Mouse (Mus musculus) urinary bladder, adult 18-20 months (tissue): ENCODE data around the gene Cntnap5a.

ENCODE experiments used
- DNase-seq, 2 experiments: peaks; one replicate each; pipeline ENCODE4 v3.0.0; 2022; ENCODE audit warnings: low spot score in 2 of 2, mixed read lengths in 2 of 2

Cntnap5a gene

DNA sequence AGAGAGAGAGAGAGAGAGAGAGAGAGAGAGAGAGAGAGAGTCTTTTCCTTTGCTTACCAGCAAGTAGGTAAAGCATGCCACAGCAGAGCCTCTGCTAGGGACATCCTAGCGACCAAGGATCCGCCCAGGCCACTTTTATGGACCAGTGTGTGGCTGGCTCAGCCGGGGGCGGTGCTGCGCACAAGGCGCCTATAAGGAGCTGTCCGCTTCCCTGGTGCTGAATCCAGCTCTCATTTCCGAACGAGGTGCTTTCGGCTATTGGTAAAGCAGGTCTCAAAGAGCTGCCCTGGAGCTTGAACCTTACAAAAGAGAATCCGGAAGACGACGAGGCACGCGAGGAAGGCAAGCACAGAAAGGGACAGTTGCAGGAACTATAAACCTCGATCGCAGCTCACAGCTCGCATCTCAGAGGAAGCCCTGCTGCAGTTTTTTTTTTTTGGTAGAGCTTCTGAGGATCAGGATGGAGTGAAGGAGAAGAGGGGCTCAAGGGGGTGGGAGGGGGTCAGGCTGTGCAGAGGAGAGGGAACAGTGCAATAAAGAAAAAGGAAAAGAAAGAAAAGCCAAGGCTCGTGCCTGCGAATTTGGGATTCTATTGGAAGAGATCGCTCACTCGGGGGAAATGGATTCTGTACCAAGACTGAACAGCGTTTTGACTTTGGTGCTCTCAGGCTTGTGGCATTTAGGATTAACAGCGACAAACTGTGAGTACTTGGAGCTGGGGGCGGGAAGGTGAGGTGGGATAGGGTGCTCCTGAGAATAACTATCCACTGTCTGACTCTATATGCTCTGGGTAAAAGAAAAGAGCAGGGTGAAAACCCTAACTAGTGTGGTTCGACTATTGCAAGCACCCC, at the start of gene Cntnap5a:
TSS of gene Cntnap5a (plus strand) at position 239 of the 851 bp plus-strand sequence.
- DNase-seq: peak; percentile 2 to 9

DNA sequence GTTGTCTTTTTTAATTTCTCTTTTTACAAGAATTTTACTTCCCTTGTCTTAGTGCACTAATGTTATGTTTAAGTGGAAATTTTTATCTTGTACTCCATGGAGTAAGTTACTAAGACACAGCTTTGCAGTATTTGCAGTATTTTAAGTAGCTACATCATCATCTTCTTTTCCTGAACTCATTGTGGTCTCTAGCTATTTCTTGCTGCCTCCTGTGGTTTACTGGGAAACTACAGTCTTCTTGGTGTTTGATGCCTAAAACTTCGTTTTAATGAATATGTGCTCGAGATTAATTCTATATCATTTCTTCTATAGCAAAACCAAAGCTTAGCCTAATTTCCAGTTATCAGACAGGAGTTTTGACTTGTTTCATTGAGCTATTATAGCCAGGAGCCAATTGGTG, 37.6 kb upstream of the Cntnap5a start:
- DNase-seq: no peak

DNA sequence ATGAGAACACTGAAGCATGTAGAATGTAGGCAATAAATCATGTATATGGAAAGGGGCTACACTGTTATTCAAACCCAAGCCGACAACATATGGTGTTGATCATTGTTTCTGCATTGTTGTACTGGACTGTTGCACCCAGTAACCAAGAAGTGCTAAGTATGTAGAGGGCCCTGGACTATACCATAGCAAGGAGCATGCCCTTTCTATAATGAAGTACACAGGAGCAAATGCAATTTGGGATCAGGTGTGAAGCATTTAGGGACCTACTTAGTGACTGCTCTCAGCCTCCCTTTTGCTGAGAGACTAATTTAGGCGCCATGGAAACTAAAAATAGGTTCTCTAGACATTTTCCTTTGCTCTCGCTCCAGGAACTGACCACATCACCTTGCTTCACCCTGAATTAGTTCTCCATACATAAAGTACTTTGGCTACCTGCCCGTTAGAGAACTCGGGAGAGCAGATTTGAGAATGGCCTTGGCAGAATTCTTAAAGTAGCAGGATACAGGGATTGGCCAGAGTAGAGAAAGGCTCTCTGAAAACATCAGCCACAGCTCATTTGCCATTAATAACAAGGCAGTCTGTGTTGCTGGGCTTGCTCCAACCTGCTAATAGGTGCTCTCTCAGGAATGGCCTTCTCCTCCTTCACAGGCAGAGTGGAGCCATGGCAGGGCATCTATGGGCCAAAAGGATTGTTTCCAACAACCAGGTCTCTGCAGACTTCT, 26.1 kb upstream of the Cntnap5a start:
- no peak for DNase-seq

DNA sequence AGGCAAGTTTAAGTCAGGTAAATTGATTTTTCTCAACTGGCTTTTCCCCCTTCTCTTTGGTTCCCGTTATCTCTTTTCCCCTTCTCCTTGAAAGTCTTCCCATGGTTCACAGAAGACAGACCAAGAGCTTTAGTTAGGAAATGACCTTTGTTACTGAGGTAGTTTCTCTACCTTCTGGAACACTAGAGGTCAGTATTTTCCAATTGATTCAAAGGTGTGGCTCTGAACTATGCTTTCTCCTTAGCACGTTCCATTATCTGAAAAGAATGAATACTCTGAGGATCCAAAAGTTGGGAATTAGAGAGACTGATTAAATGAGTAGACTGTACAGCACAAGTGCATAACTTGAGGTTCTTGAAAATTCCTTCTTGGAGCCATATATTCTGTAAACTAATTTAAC, 1.9 kb downstream of the Cntnap5a start:
- DNase-seq: no peak

DNA sequence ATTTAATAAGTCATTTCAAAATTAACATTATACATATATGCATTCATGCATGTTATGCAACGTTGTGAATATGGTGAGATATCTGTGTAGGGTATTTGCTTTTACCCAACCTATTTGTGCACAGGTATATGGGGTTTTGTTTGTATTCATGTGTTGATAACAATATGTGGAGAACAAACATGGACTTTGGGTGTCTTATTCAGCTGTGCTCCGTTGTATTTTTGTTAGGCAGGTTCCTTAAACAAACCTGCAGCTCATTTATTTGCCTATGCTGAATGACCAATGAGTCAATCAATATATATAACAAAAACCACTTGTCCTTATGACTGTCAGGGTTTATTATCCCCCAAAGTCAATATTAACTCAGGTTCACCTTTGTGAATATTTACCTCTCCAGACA, 15.2 kb downstream of the Cntnap5a start:
- DNase-seq: no peak

DNA sequence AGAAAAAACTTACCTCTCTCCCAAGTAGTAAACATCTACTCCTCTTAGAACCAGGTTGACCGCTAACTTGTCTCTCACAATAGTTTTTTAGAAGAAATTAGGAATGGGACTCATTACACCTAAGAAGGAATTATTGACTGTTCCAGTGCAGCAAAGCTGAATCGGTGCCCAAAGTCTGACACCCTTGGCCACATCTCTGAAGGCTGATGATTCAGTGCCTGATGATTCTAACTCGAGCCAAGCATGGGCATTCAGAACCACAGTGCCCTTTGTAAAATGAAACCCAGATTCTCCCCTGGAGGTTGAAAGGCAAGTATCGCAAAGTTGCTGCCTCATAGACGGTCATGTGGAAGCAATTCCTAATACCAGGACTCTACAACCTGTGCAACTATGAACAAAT, 58.0 kb downstream of the Cntnap5a start:
- DNase-seq: no peak

DNA sequence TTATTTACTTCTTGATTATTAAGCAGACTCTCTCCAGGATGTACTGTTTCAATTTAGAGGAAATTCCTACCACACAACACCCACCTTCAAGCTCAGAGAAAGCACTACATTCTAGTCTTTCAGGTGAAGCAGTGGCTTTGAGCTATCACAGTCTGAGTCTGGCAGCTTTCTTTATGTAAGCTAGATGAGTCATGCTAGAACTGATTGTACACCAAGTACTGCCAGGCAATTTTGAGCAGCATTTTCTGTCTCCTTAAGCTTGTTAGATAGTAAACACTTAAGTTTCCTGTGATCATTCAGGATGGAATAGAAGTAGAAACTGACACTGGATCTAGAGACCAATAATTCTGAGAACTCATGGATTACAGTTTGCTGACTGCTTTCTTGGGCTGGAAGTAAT, 61.0 kb downstream of the Cntnap5a start:
- DNase-seq: no peak

DNA sequence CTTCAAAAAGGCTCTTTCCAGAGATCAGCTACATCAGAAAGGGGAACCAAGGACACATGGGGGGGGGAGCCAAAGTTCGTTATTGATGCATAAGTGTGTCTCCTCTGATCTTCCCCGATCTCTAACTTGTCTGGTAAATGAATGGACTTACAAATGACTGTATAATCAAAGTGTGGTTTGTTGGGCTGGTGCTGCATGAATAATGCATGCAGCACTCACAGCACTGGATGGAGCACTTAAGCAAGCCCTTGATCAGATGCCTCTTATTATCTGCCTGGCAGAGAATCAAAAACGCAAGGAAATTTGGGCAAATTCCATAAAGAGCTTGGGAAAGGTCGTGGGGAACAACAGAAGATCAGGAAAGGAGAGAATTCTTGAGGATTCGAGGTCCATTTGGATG, 100.2 kb downstream of the Cntnap5a start:
- no peak for DNase-seq

DNA sequence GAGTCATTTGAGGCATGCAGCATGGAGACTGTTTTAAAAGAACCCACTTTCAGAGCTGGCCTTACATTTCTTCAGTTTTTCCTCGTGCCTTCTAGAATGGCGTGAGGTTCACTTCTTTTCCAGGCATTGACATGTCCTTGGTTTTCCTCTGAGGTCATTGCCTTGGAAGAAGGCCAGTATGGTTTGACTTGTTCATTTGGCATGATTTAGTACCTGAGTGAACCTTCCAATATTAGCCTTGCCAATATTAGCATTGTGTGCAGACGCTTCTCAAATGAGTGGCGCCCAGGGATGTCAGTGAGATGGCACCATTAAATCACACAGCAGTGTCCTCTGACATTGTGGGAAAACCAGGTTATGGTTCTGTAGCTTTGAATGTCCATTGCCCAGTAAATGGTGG, 158.0 kb downstream of the Cntnap5a start:
- no peak for DNase-seq

DNA sequence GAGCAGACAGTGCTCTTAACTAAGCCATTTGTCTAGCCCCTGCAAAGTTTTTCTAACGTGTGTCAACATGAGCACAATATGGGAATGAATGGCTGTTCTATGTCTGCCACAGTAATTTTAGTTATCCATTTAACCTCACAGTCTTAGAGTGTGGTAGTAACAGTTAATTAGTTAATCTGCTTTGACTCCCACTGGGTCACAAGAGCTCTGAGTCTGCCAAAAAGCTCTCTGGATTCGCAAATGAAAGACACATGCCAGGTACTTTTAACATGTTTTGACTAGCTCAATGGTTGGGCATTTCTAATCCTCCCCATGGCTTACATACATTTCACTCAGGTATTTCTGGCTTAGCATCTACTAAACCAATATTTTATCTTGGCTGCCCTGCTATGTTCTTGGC, 163.0 kb downstream of the Cntnap5a start:
- DNase-seq: no peak

DNA sequence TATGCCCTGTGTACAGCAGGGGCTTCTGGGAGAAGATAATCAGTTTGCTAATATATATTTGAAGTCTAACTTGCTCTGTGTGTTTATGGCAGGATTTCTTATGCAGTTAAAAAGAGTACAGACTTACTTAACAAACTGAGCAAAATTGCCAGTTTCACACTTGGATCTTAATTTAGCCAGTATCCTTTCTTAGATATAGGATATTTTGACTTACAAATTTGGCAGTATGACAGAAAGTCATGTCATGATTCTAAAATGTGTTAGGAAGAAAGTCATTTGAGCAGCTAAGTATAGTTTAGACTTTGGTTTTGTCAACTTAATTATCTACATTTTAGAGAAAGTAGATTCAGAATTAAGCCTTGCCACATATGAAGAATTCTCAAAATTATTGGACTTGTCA, 167.7 kb downstream of the Cntnap5a start:
- DNase-seq: no peak

DNA sequence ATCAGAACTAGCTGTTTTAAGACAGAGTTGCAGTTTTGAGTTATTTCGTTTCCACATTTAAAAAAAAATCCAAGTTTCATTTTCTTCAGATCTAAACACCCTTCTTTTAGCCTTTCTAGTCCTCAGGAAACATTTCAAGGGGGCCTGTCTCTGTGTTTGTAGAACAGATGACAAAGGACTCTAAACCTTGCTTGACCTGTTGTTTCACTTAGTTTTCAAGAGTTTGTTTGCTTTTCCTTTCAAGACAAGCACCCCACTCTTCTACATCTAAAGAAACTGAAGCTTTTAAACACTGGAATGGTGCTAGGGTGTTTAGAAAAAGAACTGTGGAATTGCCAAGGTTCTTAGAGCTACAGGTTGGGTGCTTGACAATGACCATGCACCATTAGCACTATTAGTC, 233.8 kb downstream of the Cntnap5a start:
- no peak for DNase-seq

DNA sequence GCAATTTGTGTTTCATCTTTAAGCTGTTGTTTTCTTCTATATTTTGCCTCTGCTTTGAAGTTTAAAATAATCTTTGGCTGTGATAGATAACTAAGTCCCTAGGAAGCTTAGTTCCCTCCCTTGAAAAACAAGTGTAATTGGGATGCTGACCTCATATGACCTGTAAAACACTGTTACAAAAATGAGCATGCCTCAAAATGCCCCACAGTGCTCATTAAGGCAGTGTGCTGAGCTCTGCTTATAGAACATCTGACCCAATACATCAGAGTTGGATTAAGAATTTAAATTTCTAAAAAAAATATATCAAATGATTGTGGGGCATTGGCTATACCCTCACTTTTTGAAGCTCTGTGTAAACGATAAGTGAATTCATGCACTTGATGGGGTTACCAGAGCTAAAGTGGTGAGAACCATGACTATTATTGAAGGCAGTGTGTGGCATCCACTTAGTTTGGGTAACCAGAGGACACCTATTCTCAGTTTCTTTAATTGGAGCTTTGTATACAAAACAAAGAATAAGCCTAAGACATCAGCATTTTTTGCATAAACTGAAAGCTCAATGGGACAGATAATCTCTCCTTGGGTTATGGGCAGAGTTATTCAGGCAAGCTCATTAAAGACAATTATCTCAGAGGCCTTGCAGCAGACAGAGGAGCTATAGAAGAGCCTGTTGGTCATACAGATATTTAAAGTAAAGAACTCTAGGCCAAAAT, 241.6 kb downstream of the Cntnap5a start:
- DNase-seq: no peak

DNA sequence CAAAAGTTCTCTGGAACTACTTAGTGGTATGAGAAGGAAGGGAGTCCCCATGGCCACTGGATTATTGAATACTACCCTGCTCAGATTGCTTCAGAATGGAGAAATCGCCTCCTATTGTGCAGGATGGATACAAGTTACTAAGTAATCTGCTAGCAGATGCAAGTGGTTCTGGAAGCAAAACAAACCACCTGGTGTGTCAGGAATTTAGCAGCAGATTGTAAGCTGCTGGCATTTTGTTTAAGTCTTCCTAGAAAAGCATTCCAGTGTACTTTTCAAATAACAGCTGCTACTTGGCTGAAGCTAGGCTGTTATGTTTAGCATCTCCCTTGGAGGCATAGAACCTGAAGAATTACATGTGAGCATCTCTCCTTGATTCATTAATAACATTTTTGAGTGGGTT, 247.5 kb downstream of the Cntnap5a start:
- no peak for DNase-seq

DNA sequence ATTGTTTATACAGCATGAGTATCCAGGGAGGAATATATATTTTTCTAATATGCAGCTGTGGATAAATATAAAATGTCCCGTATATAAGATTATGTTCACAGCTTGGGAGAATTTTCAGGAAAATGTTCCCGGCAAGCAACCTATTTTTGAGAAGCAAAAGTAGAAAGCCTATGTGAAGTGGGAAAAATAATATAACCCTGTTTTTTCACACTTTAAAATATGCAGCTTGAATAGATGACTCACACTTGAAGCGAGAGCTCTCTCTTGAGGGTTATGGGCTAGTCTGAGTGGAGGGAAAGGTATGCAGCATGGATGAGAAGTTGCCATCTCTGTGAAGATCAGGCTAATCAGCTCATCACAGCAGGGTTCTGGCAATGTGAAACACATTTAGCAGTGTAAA, 261.3 kb downstream of the Cntnap5a start:
- DNase-seq: no peak

DNA sequence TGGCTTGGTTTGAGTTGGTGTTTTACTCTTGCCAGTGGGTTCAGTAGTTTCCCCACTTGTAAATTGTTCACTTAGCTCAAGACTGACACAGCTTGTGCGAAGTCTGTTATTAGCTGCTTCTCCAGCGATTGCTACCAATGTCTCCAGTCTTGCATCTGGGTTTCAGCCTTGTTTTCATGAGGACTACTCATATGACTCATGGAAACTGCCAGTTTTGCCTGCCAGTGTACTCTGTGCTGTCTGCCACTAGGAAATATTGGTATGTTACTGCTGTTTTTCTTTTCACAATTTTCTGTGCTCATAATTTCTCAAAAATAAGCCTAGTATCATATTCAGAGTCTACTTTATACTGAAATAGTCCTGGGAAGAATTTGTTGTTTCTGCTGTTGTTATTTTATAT, 272.0 kb downstream of the Cntnap5a start:
- DNase-seq: no peak

DNA sequence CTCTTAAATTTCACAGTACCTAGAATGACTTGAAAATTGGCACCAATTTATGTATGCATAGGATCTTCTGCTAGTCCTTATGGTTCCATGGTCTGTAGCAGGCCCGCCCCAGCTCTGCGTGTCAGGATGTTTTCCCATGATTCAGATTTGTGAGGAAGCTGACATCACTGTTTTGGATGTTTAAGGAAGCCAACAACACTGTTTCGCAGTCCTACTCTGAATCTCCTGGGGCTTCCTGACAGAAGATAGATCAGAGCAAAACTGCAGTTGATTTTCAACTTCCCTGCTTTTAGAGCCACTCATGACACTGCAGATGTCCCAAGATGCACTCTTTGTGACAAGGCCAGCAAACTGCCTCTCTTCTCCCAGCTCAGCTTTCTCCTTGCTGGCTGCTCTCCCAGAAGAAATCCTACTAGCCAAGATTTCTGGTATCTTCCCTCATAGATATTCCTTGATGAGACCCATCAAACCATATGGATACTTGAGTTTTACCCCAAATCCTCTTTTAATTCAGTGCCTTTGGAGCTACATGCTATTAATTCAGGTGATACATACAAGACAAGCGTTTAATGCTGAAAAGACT, 280.5 kb downstream of the Cntnap5a start:
- DNase-seq: no peak

DNA sequence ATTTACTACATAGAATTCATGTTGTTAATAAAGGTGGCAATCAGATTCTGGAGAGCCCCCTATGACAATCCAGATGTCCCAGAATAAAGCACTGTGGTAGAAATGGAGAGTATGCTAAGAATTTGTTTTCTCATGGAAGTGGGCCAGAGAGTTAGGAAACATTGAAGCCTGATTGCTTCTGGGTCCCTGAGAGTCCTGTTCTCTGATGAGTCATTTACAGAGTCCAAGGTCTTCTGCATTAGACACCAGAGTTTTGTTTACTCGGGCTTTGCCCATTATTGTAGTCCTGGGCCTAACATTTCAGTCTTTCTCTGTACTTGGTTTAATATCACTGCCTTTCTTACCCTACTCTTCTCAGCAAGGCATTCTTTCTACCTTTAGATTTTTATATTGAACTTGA, 305.6 kb downstream of the Cntnap5a start:
- DNase-seq: no peak

DNA sequence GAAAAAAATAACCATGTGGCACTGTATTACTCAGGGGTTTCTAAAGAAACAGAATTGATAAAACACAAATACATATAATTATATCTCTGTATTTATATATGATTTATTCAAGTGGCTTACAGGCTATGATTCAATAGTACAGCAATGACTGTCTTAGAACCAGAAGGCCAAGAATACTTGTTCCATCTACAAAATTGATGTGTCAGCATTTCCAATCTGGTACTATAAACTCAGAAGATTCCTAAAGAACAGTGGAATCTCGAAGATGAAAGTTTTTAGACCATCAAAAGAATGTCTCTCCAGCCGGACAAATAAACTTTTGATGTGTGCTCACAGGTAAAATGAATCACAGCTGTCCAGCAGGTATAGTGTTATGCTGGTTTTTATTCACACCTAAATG, 331.2 kb downstream of the Cntnap5a start:
- DNase-seq: no peak

DNA sequence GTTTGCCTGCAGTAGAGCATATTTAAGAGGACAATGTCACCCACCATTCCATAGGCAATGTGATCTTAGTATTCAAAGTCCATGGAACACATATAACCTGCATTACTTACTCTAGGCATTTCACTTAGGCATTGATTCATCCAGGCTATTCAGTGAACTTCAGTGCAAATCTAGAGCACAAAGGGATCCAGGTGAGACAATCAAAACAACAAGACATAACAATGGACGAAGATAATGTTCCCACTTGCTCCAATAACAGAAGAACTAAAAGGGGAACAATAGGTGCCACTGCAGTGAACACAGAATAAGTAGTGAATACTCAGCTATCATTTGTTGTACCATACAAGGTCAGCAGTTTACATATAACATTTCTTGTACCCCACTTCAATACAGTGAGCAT, 345.1 kb downstream of the Cntnap5a start:
- no peak for DNase-seq

DNA sequence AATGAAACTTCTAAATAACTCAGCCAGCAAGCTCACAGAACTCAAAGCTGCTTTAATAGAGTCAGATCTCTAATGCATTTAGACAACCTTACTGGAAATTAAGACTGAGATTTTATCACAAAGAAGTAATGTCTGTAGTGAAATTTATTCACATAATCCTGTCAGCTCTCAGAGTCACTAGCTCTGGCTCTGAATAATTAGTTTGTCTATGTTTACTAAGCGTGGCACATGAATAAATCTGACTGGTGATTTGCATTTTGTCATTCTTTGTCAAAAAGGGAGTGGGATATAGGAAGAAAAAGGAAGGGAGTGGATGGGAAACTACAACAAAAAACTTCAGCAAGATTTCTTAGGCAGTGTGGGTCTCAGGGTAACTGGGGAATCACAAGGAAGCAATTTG, 351.3 kb downstream of the Cntnap5a start:
- DNase-seq: no peak

DNA sequence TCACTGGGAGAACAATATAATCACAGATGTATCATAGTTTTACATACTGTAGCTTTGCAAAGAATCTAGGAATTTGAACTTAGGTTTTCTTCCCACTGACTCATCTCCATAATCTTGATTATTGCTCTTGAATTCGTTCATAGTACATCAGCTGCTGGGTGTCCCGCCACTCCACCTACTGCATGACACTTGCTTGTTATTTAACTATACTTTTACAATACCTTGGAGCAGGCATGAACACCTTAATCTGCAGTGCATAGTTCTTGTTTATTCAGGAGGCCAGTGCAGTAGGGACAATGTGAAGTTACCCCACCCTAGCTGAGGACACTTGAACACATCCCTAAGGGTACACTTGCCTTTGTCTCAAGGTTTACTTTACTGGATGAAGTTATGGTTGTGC, 352.3 kb downstream of the Cntnap5a start:
- DNase-seq: no peak
